Mouse (Mus musculus) cerebellum, adult 11 months (tissue): ENCODE data around the gene Olfr976.
"Not testable (repeated sequence)": the region's sequence is repeated elsewhere in the genome, so short reads cannot be mapped to it uniquely, and the experiment has no call there.

Experiments
- DNase-seq: peaks from one replicate; pipeline ENCODE4 v3.0.0; 2022

The Olfr976 gene

DNA sequence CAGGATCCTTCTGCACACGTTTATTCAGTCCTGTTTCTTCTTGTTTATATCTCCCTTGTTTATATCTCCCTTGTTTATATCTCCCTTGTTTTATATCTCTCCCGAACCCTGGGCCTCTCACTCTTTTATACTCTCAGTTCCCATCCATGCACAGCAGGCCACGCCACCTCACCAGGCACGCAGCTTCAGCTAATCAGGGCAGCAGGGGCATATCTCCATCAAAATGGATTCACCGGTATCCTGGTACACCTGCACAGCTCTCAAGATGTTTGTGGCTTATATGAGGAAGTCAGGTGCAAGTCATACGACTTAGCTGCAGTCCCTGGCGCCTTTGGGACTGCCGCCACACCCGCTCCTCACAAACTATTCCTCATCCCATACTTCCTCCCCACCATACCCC is at the start of gene Olfr976:
Gene Olfr976 (minus strand): TSS at position 101 of the 400 bp plus-strand sequence.
- not testable (repeated sequence) for DNase-seq

DNA sequence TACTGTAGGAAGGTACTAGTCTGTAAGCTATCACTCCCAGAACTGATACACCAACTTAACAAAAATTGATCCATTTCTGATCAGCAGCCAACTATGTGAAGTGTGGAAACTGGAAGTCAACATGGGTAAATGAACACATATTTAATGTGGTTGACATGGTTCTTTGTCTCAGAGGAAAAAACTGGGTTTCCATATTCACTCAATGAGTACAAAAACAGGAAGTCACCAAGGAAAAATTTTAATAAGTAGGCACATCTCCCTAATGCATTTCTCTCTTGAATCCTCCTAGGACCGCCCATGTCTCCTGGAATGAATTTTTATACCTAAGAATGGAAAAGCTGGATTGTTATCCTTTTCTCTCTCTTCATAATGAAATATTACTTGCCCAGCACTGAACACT is 48.5 kb upstream of the Olfr976 start, which contains the start of gene Olfr980:
Gene Olfr980 (minus strand): TSS at position 101 of the 400 bp plus-strand sequence.
- DNase-seq: no peak

DNA sequence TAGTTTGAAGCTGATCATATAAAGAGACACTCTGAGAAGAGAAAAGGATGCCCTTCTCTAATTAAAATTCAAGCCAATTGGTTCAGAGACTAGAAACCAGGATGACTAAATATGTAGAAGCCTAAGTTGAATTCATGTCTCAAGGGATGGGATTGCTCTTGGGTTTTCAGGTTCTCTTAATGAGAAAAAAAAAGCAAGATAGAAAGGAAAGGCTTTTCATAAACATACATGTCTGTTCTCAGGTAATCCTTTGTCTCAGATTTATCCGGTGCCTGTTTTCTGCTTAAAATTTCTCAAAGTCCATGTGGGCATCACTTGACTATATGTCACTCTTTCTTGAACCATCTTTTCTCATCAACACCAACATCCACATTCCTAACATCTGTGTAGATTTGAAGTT is 42.4 kb upstream of the Olfr976 start, which contains the start of gene Olfr979:
Gene Olfr979 (minus strand): TSS at position 101 of the 400 bp plus-strand sequence.
- DNase-seq: no peak

DNA sequence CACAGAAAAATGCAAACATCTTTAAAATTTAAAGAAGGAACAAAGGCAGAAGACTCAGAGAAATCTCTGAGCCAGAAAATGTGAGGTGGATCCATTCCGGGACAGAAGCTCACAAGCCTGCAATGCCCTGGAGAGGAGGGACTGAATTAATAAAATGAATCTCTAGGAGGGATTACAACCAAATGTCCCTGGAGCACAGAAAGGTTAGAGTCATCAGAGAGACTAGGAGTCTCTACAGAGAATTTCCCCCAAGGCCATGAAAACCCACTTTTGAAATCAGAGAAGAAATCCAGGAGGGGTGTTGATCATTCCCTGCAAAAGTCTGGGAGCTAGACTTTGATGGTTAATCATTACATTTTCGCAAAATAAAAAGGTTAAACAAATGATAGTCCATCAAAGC is 30.9 kb upstream of the Olfr976 start, which contains the start of gene Olfr978:
Gene Olfr978 (plus strand): TSS at position 301 of the 400 bp plus-strand sequence.
- DNase-seq: no peak

DNA sequence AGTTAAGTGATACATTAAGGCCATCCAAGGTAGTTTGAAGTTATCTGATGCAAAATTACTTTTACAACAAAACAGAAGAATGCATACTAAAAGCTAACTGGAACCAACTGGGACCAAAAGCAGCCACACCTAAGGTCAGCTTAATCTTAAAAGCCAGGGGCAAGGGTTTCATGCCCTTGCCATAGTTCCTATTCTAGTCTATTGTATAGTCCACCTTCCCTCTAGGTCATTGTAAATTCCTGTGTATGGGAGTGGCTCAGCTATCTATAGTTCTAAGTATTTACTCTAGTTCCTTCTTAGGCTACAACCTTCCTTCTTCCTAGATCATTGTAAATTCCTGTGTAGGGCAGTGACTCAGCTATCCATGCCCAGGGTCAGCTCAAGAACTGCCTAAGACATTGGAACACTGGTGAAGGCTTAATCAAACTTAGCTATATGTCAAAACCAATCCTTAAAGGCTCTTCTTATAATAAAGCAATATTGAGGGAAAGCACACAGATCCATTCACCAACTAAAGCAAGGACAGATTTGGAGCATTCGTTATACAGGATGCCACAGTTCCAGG is 15.7 kb upstream of the Olfr976 start:
- DNase-seq: not testable (repeated sequence)

DNA sequence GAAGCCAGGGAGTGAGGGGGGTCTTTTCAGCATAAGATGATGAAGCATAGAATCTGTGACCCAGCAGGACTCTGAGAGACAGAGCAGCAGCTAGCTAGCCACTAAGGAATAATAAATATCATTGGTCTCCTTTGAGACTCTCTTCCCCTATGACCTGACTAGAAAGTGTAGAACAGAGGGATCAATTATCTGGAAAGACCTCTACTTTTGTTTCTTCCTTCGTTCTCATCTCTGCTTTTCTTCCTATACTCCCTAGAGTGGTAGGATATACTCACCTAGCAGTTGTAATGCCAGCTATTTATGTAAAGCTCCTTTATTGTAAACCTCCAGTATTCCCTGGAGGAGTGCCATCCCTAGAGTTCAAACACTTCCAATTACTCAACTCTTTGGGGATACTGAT is 9.0 kb downstream of the Olfr976 start, which contains the start of gene Olfr975:
Gene Olfr975 (minus strand): TSS at position 101 of the 400 bp plus-strand sequence.
- no peak for DNase-seq

DNA sequence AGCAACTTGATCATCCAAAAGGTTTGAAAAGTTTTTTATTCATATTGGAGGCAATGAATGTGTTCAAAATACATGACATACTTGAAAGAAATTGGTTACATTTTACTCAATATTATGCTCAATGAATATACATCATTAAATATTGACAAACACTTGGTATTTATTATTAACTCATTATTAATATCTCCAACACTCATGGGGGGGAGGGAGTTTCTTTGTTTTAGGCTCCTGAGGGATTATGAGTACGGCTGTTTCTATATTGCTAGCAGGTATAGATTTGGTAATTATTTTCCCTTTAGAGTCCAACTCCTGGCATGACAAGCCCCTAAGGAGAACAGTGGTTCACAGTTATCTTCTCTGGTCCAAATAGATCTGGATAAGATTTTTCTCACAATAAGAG is 23.7 kb downstream of the Olfr976 start, which contains the start of gene Olfr974:
Gene Olfr974 (plus strand): TSS at position 301 of the 400 bp plus-strand sequence.
- no peak for DNase-seq

DNA sequence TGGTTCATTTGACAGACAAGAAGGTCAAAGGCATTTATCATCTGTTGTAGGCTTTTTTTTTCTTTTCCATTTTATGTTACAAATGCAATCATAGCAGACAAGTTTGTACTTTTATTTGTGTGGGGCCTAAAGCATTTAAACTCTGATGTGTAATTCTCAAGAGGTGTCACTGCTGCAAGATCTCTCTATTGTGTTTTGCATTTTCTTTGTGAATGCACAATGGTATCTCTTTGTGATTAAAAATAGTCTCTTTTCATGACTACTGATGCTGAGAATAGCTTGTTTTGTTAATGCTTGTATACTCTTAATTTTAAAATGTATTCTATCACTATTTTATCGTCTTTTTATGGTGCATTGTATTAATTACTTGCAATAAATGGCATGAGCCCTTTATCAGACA is 32.1 kb downstream of the Olfr976 start:
- not testable (repeated sequence) for DNase-seq

DNA sequence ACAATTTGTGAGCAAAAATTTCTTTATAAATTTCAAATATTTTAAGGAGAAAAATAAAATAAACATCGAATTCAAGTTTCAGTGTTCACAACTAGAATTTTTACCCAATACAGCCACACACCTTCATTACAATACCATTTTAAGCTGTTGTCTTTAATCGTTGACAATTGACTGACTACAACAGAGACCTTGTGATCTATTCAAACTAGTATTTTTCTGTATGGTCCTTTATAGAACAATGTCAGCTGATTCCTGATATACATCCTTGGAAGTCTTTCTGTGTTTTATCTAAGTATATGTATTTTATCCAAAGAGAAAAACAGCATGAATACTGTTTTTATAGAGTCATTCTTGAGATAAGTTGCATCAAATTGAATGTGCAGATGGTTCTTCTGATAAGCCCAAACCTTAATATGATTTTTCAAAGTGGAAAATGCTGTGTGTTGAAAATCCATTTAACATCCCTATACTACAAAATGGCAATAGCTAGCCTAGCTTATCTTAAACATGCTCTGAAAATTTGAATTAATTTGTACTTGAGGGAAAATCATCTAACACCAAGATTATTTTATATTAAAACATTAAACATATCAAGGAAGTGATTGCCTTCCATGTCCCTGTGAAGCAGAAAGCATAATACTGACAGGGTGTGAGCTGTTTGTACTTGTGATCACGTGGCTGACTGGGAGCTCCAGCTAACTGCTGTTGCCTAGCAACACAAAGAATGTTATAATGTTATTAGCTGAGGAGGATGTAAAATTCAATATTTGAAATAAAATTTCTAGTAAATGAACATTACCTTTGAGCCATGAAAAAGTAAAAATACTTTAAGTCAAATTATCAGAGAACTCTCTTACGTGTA is 32.7 kb downstream of the Olfr976 start:
- DNase-seq: not testable (repeated sequence)

DNA sequence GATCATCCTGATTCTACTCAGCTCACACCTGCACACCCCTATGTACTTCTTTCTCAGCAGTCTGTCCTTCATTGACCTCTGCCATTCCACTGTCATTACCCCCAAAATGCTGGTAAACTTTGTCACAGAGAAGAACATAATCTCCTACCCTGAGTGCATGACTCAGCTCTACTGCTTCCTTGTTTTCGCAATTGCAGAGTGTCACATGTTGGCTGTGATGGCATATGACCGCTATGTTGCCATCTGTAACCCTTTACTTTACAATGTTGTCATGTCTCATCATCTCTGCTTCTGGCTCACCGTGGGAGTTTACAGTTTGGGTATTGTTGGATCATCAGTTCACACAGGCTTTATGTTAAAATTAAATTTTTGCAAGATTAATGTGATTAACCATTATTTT is 51.0 kb downstream of the Olfr976 start:
- no peak for DNase-seq

DNA sequence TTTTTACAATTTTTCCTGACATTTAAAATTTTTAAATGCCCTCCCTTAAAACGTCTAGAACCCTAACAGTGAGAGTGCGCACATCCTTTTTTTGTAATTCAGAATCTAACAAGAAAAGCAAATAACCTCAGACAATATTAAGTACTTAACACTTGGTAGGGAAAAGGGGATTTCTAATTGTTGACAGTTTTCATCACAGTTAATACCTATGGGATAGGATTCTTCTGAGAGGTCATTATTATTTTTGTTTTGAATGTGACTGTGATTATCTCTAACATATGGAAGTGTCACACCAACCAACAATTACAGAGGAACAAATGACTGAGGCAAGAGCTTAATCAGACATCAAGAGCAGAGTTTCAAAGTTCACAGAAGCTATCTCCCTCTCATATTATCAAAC is 53.9 kb downstream of the Olfr976 start, which contains the start of gene Olfr229:
Gene Olfr229 (plus strand): TSS at position 301 of the 400 bp plus-strand sequence.
- no peak for DNase-seq

DNA sequence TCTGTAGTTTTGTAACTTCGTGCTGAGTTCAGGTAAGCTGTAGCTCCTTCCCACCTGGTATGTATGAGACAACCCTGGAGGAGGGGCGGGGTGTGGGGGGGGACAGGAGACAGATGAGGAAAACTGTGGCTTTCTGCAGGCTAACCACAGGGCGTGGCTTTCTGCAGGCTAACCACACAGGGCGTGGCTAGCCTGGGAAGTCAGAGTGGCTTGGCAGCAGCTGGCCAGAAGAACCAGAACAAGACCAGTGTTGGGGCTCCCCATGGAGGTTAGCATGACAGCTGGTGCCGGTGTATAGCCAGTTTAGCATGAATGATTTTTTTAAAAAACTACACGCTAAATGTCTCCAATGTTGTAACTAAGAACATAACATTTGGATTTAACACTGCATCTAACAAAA is 55.8 kb downstream of the Olfr976 start:
- DNase-seq: no peak
